Mouse (Mus musculus) heart, postnatal 4 days (tissue): ENCODE results near the gene Slc4a1. TPM values are rescaled to one million over a fixed set of nuclear protein-coding genes. Genes with fewer than 3 reads are reported as not detected.

Experiments used
- DNase-seq: peaks from one replicate; pipeline ENCODE4 v3.0.0; 2021
- total RNA-seq, 2 experiments: library from RNA; stranded (reverse); gene quantifications; 2 replicates each; pipeline ENCODE4 v1.2.3; 2021

The Slc4a1 gene
- total RNA-seq, 2 experiments from 2014 or later = 7.2 to 22.1 TPM

DNA sequence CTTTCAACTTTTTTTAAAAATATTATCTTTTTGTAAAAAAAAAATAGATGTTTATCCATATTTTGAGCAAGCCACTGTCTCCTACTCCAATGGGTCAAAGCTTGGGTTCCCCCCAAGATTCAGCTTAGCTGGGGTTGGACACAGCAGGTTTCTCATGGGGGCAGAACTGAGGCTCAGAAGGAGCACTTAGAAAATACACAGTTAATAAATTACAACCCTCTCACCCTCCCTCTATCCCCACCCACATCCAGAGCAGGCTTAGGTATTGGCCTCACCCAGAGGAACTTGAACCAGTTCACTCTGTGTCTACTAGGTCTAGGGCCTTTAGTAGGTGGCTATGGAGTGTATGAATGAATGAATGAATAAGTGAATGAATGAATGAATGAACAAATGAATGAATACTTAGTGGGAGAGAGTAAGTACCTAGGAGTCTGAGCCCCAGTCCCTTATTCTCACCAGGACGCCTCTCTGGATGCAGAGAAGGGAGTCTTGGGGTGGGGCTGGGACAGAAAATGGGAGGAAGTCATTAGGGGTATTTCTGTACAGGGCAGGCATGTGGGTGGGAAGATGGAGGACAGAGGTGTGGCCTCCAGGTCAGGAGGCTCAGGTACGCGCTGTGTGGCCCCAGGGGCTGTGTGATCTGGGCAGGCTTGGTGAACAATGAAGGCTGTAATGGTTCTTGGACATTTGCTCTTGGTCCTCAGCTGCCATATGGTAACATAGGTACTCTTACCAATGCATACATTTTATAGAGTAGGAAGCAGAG is 16.6 kb downstream of the Slc4a1 start:
- no peak for DNase-seq

DNA sequence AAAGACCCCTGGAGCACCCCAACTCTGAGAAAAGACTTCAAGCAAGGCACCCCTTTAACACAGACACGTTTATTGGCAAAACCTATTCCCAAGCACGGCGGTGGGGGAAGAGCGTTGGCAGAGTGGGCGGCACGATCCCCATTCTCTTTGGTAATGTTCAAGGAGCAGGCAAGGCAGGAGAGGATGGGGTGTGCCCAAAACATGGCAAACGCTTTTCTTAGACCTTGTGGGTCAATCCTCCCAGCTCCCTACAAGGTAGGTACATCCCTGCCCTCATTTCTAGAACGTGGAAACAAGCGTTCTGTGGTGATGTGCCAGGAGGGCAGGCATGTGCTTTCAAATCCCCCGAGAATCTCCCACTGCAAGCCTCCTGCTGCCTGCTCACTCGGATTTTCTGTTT is 17.2 kb downstream of the Slc4a1 start:
- no peak for DNase-seq

DNA sequence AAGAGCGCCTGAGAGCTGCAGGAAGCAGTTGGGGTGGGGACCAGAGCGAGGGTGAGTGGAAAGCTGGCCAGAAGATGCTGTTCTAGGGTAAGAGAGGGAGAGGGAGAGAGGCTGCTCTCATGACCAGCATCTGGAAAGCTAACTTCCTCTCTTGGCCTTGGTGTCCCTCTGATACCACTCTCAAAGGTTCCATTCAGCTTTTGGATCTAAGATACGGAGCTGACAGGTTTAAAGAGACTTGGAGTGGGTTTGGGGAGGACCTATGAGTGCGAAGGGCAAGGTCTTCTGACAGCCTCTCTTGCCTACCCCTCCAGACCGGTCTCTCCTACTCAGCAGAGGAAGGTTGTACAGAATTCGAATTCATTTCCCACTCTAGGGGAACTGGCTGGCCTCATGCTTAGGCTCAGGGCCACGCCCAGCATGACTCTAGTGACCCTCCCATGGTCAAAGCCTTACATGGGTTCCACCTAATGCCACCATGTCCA is 17.9 kb downstream of the Slc4a1 start:
- DNase-seq = no peak

DNA sequence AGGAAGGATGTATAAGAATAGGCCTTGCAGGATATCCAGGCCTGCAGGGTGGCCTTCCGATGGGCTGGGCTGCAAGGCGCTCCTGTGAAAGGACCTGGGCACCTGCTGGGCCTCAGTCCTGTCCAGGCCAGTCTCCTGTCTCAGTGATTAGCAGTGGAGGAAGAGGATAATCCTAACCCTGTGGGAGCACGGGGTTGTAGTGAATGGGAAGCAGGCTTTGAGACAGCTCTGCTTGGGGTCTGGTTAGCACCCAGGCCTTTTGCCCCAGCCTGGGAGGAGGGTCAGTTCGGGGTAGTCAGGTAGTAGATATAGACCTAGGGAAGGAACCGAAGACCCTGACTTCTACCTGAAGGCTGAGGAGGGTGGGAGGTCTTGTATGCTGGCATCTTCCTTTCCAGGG is 18.3 kb downstream of the Slc4a1 start:
- DNase-seq = no peak

DNA sequence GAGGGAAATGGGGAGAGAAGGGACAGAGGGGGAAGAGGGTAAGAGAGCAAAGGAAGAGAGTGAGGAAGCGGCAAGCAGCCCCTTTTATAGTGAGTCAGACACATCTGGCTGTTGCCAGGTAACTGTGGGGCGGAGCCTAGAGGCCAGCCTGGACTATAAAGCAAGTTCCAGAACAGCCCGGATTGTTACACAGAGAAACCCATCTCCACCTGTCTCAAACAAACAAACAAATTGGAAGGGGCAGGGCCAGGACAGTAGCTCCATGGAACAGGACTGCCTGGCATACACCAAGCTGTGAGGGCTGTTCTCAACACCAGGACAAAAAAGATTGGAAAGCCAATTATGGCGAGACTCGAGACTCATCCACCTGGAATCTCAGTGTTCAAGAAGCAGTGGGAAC is 19.1 kb downstream of the Slc4a1 start:
- DNase-seq = no peak

DNA sequence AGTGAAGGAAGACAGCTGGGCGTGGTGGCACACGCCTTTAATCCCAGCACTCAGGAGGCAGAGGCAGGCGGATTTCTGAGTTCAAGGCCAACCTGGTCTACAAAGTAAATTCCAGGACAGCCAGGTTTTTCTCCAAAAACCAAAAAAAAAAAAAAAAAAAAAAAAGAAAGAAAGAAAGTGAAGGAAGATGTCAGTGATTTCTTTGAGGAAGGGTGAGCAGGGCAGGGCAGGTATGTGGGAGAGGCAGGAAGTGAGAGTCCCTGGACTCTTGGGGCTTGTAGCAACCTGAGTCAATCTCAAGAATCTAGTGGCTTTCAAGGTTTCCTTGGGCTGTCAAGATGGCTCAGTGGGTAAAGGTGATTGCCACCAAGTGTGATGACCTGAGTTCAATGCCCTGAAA is 21.5 kb downstream of the Slc4a1 start:
- DNase-seq = no peak

DNA sequence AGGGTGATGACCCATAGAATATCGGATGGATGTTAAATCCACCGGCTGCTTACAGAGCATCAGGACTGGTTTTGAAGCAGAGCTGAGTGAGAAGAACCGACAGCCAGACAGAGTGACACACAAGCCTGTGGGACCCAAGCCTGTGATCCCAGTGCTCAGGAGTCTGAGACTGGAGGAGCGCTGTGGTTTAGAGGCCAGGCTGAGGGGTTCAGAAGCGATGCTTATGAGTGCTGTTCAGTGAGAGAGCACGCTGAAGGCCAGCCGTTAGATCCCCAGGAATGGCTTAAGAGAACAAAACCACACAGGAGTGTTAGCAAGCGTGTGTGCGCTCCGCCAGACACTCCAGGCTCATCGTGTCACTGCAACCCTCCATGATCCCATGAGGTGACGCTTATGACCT is 23.3 kb downstream of the Slc4a1 start:
- DNase-seq = no peak

DNA sequence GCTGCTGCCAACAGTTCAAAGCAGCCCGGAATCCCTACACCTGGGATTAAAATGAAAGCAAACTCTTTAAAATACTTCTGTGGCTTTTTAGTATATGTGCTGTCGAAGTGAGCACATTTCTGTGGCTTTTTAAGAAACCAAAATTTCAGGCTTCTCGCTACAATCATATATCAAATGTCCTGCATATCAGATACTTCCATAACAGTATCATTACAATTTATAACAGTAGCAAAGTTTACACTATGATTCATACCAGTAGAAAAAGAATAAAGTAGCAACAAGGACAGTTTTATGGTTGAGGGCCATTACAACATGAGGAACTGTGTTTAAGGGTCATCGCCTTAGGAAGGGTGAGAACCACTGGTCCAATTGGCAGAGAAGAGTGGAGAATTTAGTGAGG is 24.9 kb downstream of the Slc4a1 start:
- DNase-seq = no peak

DNA sequence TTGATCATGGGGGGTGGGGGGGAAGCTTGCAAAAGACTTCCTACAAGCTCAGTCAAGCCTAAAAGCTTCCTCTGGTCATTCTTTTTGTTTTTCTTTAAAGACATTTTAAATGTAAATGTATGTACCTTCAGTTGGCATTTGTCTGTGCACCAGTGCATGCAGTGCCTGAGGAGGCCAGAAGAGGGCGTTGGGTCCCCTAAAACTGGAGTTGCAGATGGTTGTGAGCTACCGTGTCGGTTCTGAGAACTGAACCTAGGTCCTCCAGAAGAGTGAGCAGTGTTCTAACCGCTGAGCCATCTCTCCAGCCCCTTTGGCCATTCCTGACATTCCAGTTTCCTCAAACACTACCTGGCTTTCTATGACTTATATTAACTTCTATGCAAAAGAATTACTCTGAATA is 26.4 kb downstream of the Slc4a1 start:
- no peak for DNase-seq

DNA sequence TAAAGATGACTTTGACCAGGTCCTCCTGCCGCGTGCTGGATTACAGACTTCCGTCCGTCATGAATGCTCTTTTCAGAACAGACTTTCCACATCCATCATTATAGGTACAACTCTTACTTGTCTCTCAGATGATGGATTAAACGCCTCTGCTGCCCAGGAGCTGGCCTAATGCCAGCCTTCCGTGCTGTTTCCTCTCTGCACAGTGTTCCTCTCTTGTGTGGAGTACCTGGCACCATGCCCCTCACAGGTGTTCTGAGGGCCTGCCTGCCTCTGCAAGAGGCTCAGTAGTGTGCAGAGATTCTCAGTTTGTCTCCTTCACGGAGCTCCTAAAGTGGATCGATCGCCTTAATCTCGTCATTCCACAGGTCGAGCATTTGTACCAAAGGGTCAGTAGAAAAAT is 26.8 kb downstream of the Slc4a1 start:
- DNase-seq = peak; percentile 58

DNA sequence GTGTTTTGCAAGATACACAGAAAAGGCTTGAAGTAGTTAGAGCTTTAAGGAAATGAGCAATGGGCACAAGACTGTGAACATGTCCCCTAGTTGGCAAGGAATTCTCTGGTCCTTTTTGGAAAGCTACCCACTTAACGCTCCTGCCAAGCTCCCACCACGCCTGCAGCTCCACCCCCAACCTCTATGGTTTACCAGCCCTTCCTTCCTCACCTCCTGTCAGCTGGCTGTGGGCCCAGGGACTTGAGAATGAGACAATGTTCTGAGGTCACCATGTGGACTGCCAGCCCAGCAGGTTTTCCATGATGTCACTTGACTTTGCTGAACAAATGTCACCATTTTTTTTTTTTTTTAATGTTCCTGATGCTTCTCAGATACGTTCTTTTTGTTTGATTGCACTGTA is 27.4 kb downstream of the Slc4a1 start:
- DNase-seq = peak; percentile 92

DNA sequence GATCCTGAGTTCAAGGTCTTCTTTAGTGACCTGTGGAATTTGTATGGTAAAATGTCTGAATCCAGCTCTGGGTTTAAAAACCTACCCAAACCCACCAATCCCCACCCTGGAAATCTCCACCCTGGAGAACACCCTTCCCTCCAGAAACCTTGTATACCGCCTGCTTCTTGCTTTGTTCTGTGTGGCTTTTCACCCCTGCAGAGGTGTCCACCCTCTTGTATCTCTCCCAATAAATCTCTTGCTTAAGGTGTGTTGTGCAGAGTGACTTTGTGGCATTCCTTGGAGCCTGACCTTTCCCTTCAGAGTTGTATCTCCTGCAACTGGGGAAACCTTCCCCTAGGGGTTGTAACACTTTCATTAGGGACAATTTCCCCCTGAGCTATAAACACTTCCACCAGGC is 28.1 kb downstream of the Slc4a1 start:
- DNase-seq = no peak

DNA sequence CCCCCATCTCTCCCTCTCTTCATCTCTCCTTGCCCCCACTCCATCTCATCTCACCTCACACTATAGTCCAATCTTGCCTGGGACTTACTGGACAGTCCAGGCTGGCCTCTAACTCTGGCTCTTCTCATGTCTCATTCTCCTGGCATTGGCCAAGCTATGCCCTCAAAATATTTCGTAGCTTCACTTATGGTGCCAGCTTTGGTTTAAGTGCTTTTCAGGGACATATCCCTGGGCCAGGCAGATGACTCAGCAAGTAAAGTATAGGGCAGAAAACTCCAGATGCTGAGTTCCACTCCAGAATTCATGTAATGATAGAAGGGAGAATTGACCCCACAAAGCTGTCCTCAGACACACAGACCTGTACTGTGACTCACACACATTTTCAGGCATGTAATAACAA is 29.8 kb downstream of the Slc4a1 start:
- no peak for DNase-seq

DNA sequence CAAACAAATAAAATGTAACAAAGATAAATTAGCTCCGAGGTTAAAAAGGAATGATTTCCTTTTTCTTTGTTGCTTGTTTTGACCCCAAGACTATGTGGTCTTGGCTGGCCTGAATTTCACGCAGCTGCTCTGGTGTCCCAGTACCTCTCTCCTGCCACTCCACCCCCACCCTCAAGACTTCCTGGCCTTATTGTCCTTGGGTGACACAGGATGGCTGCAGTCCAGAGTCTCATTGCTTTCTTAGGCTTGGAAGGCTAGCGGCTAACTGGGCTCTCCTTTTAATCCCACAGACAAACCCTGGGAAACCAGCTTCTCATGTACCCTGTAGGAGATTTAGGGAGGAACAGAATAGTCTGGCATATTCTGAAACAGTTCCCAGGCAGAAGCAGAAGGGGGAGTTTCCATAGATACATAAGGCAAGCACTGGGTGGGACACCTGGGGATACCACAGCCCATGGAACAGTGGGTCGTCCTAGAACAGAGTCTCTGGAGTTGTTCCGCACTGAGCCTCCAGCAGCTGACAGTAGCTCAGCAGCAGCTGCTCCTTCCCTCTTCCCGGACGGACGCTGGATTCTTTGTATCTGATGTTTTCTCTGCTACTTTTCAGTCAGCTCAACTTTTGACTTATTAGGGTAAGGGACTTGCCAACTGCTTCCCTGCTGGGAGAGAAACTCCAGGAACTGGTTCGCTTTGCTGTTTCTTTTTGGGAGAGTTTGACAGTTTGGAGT is 30.9 kb downstream of the Slc4a1 start:
- peak; percentile 45 for DNase-seq

DNA sequence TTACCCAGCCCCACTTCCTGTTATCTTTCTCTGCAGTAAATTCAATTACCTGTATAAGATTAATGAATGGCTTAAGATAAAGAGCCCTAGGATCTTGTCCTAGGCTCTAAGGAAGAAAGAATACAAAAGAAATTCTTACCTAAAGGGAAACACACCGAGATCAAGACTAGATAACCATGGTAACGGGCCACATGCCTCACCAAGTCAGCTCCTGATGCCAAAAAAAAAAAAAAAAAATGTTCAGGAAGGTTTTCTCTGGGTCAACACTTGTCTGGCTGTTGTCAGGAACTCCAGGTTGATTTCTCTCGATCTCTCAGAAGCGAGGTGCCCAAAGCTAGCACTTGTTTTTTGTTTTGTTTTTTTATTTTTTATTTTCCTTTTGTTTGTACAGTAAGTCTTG is 32.0 kb downstream of the Slc4a1 start:
- DNase-seq = no peak

DNA sequence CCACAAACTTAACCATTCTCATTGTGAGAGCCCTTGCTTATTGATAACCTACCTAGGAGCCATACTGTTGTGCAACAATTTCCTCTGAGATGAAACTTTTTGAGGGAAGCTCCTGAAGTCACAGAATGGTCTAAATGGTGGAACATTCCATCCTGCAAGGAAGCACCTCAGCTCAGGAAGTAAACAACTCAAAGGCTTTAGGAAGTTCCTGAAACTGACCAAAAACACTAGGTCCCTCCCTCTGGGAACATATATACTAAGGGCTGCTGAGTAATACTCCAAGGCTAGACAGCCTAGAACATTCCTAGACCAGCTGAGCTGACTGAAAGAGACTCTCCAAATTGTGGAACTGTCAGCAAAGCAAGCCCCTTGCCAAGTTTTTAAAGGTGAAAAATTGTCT is 32.9 kb downstream of the Slc4a1 start:
- no peak for DNase-seq

DNA sequence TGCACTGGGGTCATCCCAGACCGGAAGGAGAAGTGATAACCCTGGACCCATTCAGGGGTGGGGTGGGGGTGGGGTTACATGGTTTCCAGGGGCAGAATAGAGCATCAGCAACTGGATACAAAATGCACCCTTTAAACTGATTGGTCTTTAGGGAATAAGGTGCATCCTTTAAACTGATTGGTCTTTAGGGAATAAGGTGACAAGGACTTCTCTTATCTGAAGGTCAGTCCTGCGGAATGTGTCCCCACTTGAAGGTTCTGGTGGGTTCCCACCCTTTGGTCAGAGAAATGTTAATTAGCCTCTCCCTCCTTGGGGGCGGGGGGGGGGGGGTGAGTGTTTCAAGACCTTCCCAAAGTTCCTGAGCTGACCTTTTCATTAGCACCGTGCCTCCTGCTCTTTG is 34.2 kb downstream of the Slc4a1 start:
- no peak for DNase-seq

DNA sequence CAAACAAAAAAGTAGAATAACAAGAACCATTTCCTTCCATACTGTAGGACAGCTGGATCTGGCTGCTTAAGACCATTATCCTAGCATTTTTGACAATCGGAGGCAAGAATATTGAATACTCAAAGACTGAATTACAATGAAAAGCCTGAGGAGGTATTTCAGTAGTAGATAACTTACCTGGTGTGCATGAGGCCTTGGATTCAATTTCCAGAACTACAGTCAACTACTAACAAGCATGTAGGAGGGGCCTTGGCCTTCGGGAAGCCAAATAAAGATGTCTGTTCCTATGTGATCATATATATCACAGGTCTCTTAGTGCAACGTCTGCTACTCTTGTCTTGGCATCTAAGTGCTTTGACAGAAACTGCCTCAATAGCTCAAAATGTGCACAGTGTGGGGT is 36.0 kb downstream of the Slc4a1 start:
- DNase-seq = no peak

DNA sequence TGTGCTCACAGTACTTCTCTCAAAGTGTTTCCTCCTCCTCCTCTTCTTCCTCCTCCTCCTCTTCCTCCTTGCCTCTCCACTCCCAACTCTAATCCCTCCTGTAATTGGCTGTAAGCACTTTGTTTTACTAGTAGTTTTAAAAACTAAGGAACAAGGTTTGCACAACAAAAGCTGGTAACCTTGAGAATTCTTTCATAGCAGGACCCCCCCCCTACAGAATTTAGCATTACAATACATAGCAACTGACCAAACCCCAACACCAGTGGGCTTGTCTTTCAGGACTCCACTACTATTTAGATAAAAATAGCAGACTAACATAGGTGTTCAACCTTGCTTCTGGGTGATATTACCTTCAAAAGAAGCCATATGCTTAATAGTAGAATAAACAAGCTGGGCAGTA is 36.5 kb downstream of the Slc4a1 start:
- DNase-seq = no peak

DNA sequence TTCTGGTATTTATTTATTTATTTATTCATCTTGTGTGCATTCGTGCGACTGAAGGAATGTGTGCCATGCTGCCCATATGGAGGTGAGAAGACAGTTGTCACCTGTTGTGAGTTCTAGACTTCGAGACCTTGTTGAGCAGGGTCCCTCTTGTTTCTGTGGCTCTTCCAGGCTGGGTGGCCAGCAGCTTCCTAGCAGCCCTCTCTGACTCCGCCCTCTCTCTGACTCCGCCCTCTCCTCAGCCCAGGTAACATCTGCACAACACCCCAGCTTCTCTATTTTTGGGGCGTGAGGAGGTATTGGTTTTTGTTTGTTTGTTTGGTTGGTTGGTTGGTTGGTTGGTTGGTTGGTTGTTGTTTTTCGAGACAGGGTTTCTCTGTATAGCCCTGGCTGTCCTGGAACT is 38.2 kb downstream of the Slc4a1 start:
- no peak for DNase-seq

DNA sequence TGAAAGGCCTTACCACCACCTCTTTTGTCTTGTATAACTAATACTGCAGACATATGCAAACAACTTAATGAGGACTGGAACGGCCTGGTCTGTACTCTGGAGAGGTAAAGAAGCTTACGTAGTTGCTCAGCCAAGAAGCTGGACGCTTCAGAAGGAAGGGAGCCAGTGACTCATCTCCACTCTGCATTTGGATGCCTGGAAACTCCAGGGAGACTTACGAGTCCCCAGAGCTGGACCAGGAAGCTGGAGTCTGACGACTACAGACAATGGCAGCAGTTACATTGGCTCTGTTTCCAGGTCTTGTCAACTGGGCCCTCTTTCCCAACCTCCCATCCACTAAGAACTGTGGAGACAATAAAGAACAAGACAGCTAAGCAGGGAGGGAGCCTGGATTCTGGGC is 38.8 kb downstream of the Slc4a1 start:
- no peak for DNase-seq

DNA sequence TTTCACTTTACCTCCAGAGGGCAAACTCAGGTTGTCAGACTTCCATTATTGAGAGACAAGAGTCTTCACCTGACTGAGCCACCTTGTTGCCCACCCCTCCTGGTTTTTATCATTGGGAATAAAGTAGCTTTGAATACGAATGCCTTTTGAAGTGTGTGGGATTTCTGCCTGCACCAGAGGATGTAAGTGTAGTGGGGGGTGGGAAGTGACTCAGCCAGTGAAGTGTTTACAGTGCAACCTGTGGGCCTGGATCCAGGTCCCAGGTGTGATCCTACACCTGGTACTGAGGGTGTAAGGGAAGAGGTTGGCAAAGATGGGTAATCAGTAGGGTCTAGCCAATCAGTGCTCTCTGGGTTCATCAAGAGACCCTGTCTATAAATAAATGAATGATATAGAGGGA is 42.5 kb downstream of the Slc4a1 start:
- no peak for DNase-seq

DNA sequence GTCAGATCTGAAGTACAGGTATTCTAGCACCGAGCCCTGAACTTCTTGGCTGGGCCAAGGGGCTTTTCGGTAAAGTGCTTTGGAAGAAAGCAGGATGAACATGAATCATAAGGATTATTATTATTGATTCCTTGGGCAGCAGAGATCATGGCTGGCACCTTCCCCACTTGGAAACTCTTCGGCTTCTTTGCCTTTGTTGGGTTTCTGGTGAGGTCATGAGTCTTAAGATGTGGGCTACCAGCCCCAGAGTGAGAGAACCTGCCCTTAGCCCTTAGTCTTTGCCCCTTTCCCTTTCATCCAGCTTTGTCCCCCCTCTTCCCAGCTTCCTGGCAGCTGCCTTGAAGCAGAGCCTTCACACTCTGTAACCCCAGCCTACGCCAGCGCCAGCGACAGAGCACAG is 44.1 kb downstream of the Slc4a1 start:
- DNase-seq = no peak

DNA sequence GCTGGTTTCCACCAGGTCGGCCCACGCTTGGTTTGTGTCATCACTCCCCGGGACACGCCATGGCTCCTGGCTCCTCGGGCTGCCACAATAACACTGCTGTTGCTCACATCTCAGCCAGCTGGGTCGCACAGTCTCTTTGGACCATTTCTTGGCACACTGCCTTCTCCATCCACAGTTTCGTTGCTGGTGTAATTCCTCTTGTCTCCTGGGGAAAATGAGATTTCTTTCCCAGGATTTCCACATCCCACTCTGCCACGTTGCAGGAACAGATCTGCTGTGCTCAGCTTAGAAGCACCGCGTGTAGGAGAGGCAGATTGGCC is 45.4 kb downstream of the Slc4a1 start:
- peak; percentile 87 for DNase-seq
